Mouse (Mus musculus) adrenal gland, postnatal 10 days (tissue): ENCODE data around the gene Erp44. TPM values are rescaled to one million over a fixed set of nuclear protein-coding genes. Genes with fewer than 3 reads are reported as not detected.

Source experiments
- DNase-seq: peaks from one replicate; pipeline ENCODE4 v3.0.0; 2021; ENCODE audit warnings: mixed read lengths
- long read RNA-seq, 2 experiments: library from polyadenylated mRNA; stranded (forward); transcript quantifications; one replicate each; pipeline ENCODE4 v2.0.0; 2021
- total RNA-seq, 2 experiments: library from RNA; stranded (reverse); gene quantifications; 2 replicates each; pipeline ENCODE4 v1.2.3; 2021

Erp44 gene
- total RNA-seq: 10 to 100 TPM; 48.7 to 53.9 TPM
- long read RNA-seq, experiment 1, transcript Erp44-201 (12 exons, 2,624 nt): major isoform, 127 of 139 reads
- long read RNA-seq, experiment 1, partial matches to known transcripts: 5 of 139 reads
- long read RNA-seq, experiment 1, other reads (novel, unspliced or antisense): 7 of 139 reads
- long read RNA-seq, experiment 2, transcript Erp44-201 (12 exons, 2,624 nt): major isoform, 63 of 67 reads
- long read RNA-seq, experiment 2, partial matches to known transcripts: 1 of 67 reads
- long read RNA-seq, experiment 2, other reads (novel, unspliced or antisense): 2 of 67 reads

- peak; percentile 93 for DNase-seq
Observed at GRCm38 (mm10) chr4:48279498-48280134, at the start of gene Erp44, which contains the start of gene Invs. Gene Erp44 (minus strand): TSS chr4:48279558. Gene Invs (plus strand): TSS chr4:48279760.

- no peak for DNase-seq
Observed at GRCm38 (mm10) chr4:48328042-48328441, 48.7 kb upstream of the Erp44 start.

- no peak for DNase-seq
Observed at GRCm38 (mm10) chr4:48327192-48327591, 47.8 kb upstream of the Erp44 start.

DNA sequence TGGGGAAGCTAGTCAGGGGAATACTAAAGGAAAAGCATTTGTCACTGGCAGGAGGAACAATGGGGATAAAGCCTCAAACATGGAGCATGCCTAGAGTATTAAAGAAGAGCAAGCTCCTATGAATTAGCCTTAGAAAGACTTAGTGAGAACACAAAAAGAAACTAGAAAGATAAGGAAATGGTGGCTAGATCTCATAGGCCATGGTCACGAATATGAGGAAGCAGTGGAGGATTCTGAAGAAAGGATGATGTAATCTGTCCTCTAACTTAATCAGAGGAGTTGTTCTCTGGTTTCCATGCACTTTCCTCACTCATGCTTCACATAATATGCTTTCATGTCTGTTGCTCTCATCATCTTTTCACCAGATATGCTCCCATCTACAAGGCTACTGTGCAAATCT lies 42.7 kb upstream of the Erp44 start:
- no peak for DNase-seq

DNA sequence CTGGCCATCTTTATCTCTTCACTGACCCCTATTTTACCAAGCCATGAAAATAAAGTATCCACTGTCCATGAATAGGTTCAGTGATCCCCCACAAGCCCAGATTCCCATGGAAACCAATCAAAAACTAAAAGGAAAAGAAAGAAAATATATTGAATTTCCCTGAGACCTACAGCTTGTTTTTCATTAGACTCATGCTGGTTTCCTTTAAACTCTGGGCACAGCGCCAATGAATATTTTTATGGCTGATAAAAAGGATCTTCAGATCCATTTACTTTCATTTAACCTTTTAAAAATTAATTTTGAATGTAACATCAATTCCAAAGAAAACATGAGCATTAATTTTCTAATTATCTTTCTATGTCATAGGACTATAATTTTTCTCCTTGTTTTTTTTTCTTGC lies 41.9 kb upstream of the Erp44 start:
- peak; percentile 19 for DNase-seq

GRCm38 (mm10) chr4:48316036-48316435 lies 36.7 kb upstream of the Erp44 start:
- DNase-seq: no peak

DNA sequence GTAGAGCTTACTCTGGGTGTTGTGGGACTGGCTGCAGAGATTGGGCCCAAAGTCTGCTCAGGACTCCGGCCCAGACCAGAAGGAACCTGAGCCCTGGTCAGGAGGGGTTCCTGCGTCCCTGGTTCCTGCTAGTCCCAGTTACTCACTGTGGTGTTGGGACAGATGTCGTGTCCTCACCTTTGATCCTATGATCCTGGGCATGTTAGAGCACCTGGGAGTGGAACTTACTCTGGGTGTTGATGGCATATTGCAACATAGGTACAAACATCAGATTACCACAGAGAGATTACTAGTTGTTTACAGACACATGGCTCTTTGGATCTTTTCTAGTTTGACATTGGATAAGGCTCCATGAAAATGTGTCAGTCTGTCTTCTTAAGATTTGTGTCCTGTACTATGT lies 35.5 kb upstream of the Erp44 start:
- no peak for DNase-seq

DNA sequence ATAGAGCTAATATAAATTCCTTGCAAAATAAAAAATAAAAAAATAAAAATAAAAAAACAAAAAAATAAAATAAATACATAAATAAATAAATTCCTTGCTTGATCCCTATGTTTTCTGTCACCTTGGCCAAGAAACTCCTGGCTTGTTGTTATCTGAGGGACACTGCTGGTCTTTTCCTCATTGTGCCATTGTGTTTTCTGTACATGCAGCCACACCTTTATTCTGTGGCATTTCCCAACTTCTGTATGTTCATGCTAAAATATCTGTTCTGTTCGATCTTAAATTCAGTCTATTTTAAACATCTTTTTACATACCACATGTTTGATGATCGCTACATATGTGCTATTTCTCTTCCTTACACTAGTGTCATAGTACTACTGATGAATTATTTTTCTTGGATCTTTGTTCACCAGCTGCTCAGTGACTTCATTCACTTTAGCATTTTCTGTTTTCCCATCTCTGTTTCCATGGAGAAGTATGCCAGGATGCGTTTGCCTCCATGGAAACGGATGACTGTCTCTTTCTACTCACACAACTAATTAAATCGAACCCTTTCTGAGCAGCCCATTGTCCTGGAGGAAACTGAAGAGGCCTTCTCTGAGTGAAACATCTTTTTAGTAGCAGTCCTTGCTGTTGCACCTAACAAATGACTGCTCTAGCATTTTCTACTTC lies 7.9 kb upstream of the Erp44 start:
- no peak for DNase-seq

DNA sequence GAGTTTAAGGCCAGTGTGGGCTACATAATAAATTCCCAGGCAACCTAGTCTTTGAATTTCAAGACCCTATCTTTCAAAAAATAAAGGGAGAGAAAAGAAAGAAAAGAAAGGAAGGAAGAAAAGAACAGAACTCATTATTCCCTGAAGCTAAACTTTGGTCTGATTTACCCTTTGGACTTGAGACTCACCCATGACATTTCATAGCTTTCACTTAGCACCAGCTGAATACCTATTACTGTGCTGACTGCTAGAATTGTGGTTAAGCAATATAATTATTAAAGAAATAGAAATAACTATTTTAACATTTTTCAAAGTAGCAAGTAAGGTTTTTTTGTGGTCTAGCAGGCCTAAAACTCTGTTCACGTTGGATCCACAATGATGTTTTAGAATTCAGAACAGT lies 1.8 kb upstream of the Erp44 start:
- DNase-seq: no peak

GRCm38 (mm10) chr4:48278757-48279497 lies 431 bp downstream of the Erp44 start:
- DNase-seq: no peak

GRCm38 (mm10) chr4:48277011-48277410 lies 2.3 kb downstream of the Erp44 start:
- no peak for DNase-seq

DNA sequence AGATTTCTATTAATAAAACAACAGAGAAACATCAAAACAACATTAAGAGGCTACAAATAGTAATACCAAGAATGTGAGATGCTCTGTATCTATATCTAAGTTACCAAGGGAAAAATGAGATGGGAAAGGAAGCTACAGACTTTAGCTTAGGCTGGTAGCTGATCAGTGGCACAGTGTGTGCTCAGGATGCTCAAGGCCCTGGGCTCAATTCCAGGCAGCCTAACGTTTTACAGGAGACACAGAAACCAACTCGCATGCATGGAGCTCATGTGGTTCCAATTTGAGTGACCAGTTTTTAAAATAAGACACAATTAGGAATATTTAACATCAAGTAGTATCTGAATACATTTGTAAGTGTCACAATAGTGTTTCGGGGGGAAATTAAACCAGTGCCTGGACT lies 3.6 kb downstream of the Erp44 start:
- DNase-seq: peak; percentile 12

DNA sequence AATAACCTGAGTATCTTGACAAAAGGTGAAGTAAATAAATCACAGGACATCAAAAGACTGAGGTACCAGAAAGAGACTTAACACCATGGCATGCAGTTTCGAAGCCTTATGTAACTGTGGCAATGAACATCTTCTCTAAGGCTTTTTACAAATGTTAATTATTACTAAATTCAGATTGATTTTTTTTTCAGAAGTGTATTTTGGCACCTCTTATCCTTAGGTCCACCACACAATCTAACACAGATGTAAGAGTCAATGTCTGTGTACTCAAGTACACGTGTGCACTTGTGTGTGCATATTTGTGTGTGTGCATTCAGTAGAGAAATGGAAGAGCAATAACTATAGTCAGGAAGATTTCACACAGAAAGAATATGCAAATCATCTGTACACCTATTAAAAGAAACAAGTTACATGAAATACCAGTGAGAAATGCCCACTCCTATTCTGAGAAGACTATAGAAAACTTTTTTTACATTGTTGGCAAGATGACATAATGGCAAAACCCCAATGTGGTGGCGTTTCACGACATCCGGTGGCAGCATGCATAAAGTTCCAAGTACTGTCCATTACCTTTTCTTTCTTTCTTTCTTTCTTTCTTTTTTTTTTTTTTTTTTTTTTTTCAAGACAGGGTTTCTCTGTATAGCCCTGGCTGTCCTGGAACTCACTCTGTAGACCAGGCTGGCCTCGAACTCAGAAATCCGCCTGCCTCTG lies 6.1 kb downstream of the Erp44 start:
- no peak for DNase-seq

DNA sequence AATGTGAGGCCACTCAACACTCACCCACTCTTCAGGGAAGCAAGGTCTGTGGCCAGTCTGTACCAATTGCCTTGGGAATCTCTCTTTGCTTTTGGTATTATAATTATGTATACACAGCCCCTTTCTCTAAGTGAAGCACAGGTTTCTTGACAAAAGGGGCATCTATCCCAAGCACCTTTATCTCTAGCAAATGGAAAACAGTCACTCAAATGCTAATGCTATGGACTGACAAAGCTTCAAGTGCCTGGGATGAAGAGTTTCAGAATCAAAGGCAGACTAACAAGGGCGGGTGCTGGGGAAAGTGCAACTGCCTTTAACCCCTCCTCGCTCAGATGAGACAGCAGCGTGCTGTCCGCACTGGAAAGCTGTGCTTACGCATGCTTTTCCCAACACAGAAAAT lies 7.5 kb downstream of the Erp44 start:
- DNase-seq: no peak

DNA sequence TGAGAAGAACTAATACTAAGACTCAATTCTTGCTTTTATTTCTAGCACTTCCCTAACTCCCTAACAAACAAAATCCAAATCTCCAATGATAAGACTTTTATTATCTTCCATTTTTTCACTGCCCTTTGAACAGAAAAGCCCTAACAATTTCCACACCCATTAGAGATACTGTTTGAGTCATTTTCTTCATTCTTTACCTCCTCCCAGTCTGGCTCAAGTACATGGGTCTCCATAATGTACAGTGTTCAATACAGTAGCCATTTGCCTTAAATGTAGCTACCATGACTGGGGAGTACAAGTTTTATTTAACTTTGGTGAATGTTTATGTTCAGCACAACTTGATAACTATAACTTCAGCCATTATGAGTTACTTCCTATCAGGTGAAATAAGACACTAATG lies 8.8 kb downstream of the Erp44 start:
- no peak for DNase-seq

DNA sequence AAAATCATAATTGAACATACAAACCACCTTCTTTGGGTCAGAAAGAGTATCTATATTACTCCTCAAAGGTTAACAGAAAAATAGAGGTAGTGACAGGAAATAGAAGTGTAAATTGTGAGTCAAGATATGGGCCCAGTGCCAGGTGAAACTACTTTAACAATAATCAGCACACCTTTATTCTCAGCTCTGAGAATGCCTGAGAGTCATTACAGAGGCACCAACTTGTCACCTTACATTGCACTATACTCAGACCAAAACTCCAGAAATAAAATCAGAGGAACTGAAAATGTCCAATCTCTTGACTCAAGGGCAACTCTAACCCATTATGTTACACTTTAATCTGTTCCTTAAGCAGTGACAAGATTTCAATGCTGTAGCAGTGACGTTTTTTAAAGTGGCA lies 11.2 kb downstream of the Erp44 start:
- no peak for DNase-seq

DNA sequence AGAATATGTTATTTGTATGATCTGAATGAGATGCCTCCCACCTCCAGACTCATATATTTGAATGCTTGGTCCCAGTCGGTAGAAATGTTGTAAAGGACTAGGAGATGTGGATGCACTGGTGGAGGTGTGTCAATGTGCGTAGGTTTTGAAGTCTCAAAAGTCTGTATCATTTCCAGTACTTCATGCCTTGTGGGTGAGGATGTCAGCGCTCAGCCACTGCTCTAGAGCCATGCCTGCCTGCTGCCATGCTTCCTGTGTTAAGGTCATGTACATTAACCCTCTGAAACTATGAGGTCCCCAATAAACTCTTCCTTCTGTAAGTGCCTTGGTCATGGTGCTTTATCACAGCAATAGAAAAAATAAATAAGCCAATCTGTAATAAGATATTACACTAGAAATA lies 11.7 kb downstream of the Erp44 start:
- DNase-seq: no peak

GRCm38 (mm10) chr4:48258045-48258444 lies 21.3 kb downstream of the Erp44 start:
- DNase-seq: no peak

DNA sequence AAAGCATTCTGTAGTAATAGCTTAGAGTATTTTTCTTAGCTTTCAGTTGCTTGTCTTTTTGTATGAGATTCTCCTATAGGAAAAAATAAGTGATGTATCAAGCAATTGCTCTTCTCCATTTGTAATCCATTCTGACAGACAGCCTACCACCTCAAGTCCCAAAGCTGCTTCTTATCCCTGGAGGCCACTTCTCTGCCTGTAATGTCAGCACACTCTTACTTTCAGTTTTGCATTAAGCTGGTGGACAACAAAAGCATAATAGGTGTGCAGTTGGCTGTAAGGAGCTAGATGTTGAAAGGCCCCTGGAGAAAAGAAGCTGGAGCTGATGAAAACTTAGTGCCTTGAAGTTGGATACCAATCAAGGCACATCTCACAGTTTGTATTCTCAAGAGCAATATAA lies 26.1 kb downstream of the Erp44 start:
- DNase-seq: no peak

- no peak for DNase-seq
Observed at GRCm38 (mm10) chr4:48244280-48244679, 35.1 kb downstream of the Erp44 start.

DNA sequence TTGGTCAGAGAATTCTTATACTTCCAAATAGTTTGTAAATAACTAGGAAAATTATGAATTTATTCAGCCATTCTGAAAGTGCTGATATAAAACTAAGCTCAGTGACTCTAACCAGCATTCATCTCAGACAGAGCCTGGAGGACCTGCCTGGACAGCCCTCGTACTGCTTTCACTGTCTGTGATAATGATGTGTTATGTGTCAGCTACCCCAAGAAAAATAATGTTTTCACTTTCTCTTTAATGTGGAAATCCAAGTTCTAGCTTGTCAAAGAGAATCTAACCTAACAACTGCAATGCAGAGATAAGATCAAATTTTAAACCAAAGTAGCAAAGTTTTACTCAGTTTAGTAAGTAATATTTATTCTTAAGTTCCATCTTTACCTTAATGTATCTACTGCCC lies 35.6 kb downstream of the Erp44 start:
- DNase-seq: no peak

GRCm38 (mm10) chr4:48242482-48242881 lies 36.9 kb downstream of the Erp44 start:
- DNase-seq: no peak
